Mouse (Mus musculus) adrenal gland, adult 8-10 months (tissue): ENCODE measurements around the gene Arhgef1. TPM values are rescaled to one million over a fixed set of nuclear protein-coding genes. Genes with fewer than 3 reads are reported as not detected.

Experiments used
- microRNA-seq, 2 experiments: library from miRNA; unstranded; fragments of <30 nt; microRNA quantifications; one replicate each; pipeline ENCODE4 v1.2.0; 2022
- total RNA-seq, 4 experiments: library from RNA; stranded (reverse); gene quantifications; 2 replicates each; pipeline ENCODE4 v1.2.4; 2022

Arhgef1 gene
- total RNA-seq, 4 experiments from 2014 or later, result 70.6 to 172 (median 113) TPM

Small RNAs within 50 kb of the gene (microRNA-seq; reads per million reads assigned to microRNA genes)
- 0.67 to 0.70 reads per million in 2 experiments for gene Mir7046

Other genes starting within 250 kb of the Arhgef1 start
- gene Tex101, start 226.2 kb upstream of the Arhgef1 start, total RNA-seq, result not detected
- not detected for gene BC049730, start 193.7 kb upstream of the Arhgef1 start, total RNA-seq
- not detected for gene Gm4763, start 176.0 kb upstream of the Arhgef1 start, total RNA-seq
- under 1 TPM in 2 of 4 experiments, not detected in 2; 0.14 to 0.15 TPM for gene Cd177, start 142.6 kb upstream of the Arhgef1 start, total RNA-seq
- gene Ceacam10, start 125.7 kb upstream of the Arhgef1 start, total RNA-seq, result under 1 TPM in 1 of 4 experiments, not detected in 3; 0.23 TPM
- gene Gm9844, start 40.7 kb upstream of the Arhgef1 start, total RNA-seq, result not detected
- gene Lypd4, start 33.0 kb upstream of the Arhgef1 start, total RNA-seq, result not detected
- not detected for gene Dmrtc2, start 32.9 kb upstream of the Arhgef1 start, total RNA-seq
- 1,000 to 10,000 TPM in 3 of 4 experiments, 100 to 1,000 TPM in 1; 823 to 1,088 (median 1,017) TPM for gene Rps19, start 18.5 kb upstream of the Arhgef1 start, total RNA-seq
- gene Cd79a, start 5.5 kb upstream of the Arhgef1 start, total RNA-seq, result 1 to 10 TPM in 2 of 4 experiments, under 1 TPM in 2; 0.44 to 2.1 (median 1.2) TPM
- gene Gm4881, start 41.6 kb downstream of the Arhgef1 start, total RNA-seq, result not detected
- gene Rabac1, start 69.8 kb downstream of the Arhgef1 start, total RNA-seq, result 100 to 1,000 TPM; 343 to 403 (median 360) TPM
- 100 to 1,000 TPM in 2 of 4 experiments, 10 to 100 TPM in 2; 46.3 to 149 (median 91.8) TPM for gene Atp1a3, start 103.0 kb downstream of the Arhgef1 start, total RNA-seq
- 10 to 100 TPM; 13.8 to 43.0 (median 24.7) TPM for gene Grik5, start 169.4 kb downstream of the Arhgef1 start, total RNA-seq
- gene Zfp574, start 169.7 kb downstream of the Arhgef1 start, total RNA-seq, result 10 to 100 TPM; 20.2 to 25.0 (median 22.1) TPM